19 mouse cellular contexts compared by ENCODE assay signal in genomic region chr11:79291651-79292050, GRCm38 (mm10). TPM values are rescaled to one million over a fixed set of nuclear protein-coding genes. Genes with fewer than 3 reads are reported as not detected.
"Had no signal": no experiment of that assay in that cellular context is flagged by ENCODE, and none has a peak within 500 bp of the region (broad histone marks: within the 10 kb centered on the region; RNA-seq: fewer than 3 reads in every experiment).

No protein-coding gene starts in this region.

- H3K27me3 ChIP-seq: limb, embryonic 13.5 days; neural tube, embryonic 15.5 days; stomach, embryonic 15.5 days had no signal

- H3K36me3 ChIP-seq: limb, embryonic 13.5 days; midbrain, embryonic 10.5 days; neural tube, embryonic 15.5 days; stomach, embryonic 15.5 days had no signal

- H3K4me3 ChIP-seq: limb, embryonic 13.5 days; midbrain, embryonic 10.5 days; myocyte; neural tube, embryonic 15.5 days; stomach, embryonic 15.5 days had no signal

- H3K4me2 ChIP-seq: limb, embryonic 13.5 days; neural tube, embryonic 15.5 days; stomach, embryonic 15.5 days had no signal

- H3K9ac ChIP-seq: limb, embryonic 13.5 days; liver, embryonic 14.5 days; neural tube, embryonic 15.5 days; stomach, embryonic 15.5 days had no signal

- H3K27ac ChIP-seq: limb, embryonic 13.5 days; liver, embryonic 14.5 days; midbrain, embryonic 10.5 days; neural tube, embryonic 15.5 days; stomach, embryonic 15.5 days had no signal

- H3K4me1 ChIP-seq: midbrain, embryonic 10.5 days; stomach, embryonic 15.5 days had no signal

- DNase-seq: left cerebral cortex, postnatal 4 days; lung, adult 18-20 months; midbrain, embryonic 14.5 days; spleen, adult 18-20 months; thymus, adult 2 months; thymus, postnatal 25 days had no signal

- H3K9me3 ChIP-seq: limb, embryonic 13.5 days; midbrain, embryonic 10.5 days; neural tube, embryonic 15.5 days; stomach, embryonic 15.5 days had no signal

RNA-seq across cellular contexts. Expression of gene Gm9964, which starts 5.1 kb away (rescaled TPM):
- total RNA-seq: liver, adult 2 months; megakaryocyte progenitor cell, adult 5-6 weeks had no signal
- polyA plus RNA-seq: kidney, adult 2 months; large intestine, adult 2 months; limb, embryonic 13.5 days; liver, adult 2 months; liver, embryonic 14.5 days; lung, embryonic 16.5 days; midbrain, embryonic 10.5 days; midbrain, embryonic 14.5 days; myocyte; neural tube, embryonic 11.5 days; neural tube, embryonic 15.5 days; thymus, adult 2 months; urinary bladder, adult 2 months had no signal
